Mouse (Mus musculus) lung, adult 2 months (tissue): ENCODE measurements at regions not wholly inside any gene's neighbourhood (a gene's known extent, or its start where the extent isn't known, plus 50 kb on each side); places are given as distances from the start of the nearest gene placed in this dataset.

Experiments
- CTCF ChIP-seq: fragments of 200-500 bp; IDR thresholded peaks from 2 replicates; pipeline ENCODE4 v1.5.1; 2011; ENCODE audit warnings: mild to moderate bottlenecking, low read length, control low read depth; ENCODE audit not compliant: insufficient read depth
- POLR2A ChIP-seq: fragments of 200-500 bp; IDR thresholded peaks from 2 replicates; pipeline ENCODE4 v1.6.1; 2011; ENCODE audit warnings: low read depth, mild to moderate bottlenecking, control low read depth, low read length, borderline replicate concordance; ENCODE audit errors: extremely low read depth

- no peak for TF ChIP-seq CTCF
- TF ChIP-seq POLR2A = no peak
Measured at GRCm38 (mm10) chr3:19829752-19830151, 127.1 kb upstream of the Cp start.
